Mouse (Mus musculus): Measurements from ENCODE around the gene Abcg5. TPM values are rescaled to one million over a fixed set of nuclear protein-coding genes. Genes with fewer than 3 reads are reported as not detected.

Abcg5 gene
- polyA plus RNA-seq, 1 experiment from 2014 or later: 1.5 TPM

DNA sequence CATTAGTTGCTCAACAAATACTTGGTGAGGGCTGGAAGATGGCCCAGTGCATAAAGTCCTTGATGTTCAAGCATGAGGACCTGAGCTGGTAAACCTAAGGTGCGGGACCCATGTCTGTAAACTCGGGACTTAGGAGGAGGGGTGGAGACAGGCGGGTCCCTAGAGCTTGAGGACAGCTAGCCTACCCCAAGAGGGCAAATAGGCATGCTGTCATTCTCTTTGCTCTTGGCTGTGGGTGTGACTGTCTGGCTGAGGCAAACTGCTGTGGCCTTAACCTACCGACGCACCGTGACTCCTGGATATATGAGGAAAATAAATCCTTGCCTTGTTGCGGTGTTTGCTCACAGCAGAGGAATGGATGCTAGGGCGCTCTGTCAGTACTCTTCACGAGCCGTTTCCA lies 55.1 kb downstream of the Abcg5 start:
- Histone ChIP-seq H3K4me2 (ENCODE audit: low read length) (no peak overlapping the region), H3K36me3 (ENCODE audit: control insufficient read depth, insufficient read depth, low read length) (no peaks in the 10 kb centered on the region), H3K27me3 (ENCODE audit: control insufficient read depth, insufficient read depth, low read depth, low read length) (no peaks in the 10 kb centered on the region), H3K9ac (ENCODE audit: low read depth, low read length) (no peak overlapping the region), H3K4me1 (ENCODE audit: control insufficient read depth, insufficient read depth, low read length) (peaks cover 3% of the 10 kb centered on the region; the same call in 1 of the 2 replicates), H3K4me3 (ENCODE audit: low read depth, low read length) (no peak overlapping the region), H3K9me3 (replicated peaks; ENCODE audit: control insufficient read depth, low read length, poor library complexity, severe bottlenecking) (no peaks in the 10 kb centered on the region), H3K27ac (ENCODE audit: low read length) (no peak overlapping the region)
- no peak for ATAC-seq
- WGBS: 90% methylated on average over 10 of the region's 10 CpGs

DNA sequence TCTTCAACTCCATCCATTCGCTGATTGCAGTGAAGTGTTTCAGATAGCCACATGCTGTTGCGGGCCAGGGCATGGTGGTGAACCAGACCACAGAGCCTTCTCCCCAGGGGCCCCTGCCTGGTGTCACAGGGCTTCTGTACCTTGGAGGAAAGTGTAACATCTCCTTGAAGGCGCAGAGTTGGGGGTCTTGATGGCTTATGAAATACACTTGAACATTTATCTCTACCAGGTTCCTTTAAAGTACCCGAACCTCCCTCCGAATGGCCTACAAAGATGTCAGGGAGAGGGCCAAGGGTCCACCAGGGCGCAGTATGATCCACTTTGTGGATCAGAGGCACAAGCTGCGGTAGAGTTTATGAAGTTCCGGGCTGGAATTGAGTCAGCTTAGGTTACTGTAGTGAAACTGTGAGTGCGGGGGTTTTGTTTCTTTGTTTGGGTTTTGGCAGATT lies 55.9 kb downstream of the Abcg5 start:
- ATAC-seq: peak; percentile 79

DNA sequence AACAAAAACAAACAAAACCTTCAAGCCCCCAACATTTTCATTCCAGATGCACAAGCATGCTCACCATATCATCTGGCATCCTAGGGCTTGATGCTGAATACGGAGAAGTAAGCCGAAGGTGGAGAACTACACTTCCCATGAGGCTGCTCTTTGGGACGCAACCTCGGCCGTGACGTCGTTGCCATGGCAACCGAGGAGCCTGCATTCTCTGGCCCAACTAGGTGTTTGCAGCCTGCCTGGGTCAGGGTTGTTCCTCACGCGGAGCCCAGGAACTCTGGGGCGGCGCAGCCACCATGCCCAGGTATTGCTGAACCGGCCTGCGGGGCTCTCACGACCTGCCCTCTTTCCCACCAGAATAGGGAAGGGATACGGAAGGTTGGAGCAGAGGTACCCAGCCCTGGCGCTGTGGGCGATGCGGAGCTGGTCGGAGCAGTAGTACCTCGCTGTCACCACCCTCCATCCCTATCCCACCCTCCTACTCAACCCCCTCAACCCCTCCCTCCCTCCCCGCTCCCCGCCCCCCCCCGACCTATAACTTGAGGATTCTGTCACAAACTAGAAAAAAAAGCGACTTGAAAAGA lies 56.4 kb downstream of the Abcg5 start, which contains the start of gene Dync2li1:
Gene Dync2li1 (plus strand): TSS at position 221 of the 581 bp plus-strand sequence.
- ATAC-seq: peak; percentile 99
- peaks cover 3% of the 10 kb centered on the region; the same call in 1 of the 2 replicates for H3K4me1 ChIP-seq (ENCODE audit: control insufficient read depth, insufficient read depth, low read length)
- peak within 1 kb of the TSS; percentile 77 for H3K9ac ChIP-seq (ENCODE audit: low read depth, low read length)
- under 1% methylated on average over 23 of the region's 25 CpGs for WGBS
- no peaks in the 10 kb centered on the region for H3K9me3 ChIP-seq (replicated peaks; ENCODE audit: control insufficient read depth, low read length, poor library complexity, severe bottlenecking)
- no peaks in the 10 kb centered on the region for H3K27me3 ChIP-seq (ENCODE audit: control insufficient read depth, insufficient read depth, low read depth, low read length)
- H3K4me3 ChIP-seq (ENCODE audit: low read depth, low read length): peak within 1 kb of the TSS; percentile 72
- H3K27ac ChIP-seq (ENCODE audit: low read length): peak within 1 kb of the TSS; percentile 86
- peak within 1 kb of the TSS; percentile 68 for H3K4me2 ChIP-seq (ENCODE audit: low read length)
- no peaks in the 10 kb centered on the region for H3K36me3 ChIP-seq (ENCODE audit: control insufficient read depth, insufficient read depth, low read length)

More for the DNA sequence above, 55.9 kb downstream of the Abcg5 start:
- H3K27ac ChIP-seq (ENCODE audit: low read length): peak overlapping the region; percentile 86; the same call in 1 of the 2 replicates
- peak overlapping the region; percentile 72 for H3K4me3 ChIP-seq (ENCODE audit: low read depth, low read length)
- WGBS: 28% methylated on average over 9 of the region's 9 CpGs
- H3K4me2 ChIP-seq (ENCODE audit: low read length): peak overlapping the region; percentile 68
- peaks cover 3% of the 10 kb centered on the region; the same call in 1 of the 2 replicates for H3K4me1 ChIP-seq (ENCODE audit: control insufficient read depth, insufficient read depth, low read length)
- H3K9me3 ChIP-seq (replicated peaks; ENCODE audit: control insufficient read depth, low read length, poor library complexity, severe bottlenecking): no peaks in the 10 kb centered on the region
- peak overlapping the region; percentile 77 for H3K9ac ChIP-seq (ENCODE audit: low read depth, low read length)
- no peaks in the 10 kb centered on the region for H3K27me3 ChIP-seq (ENCODE audit: control insufficient read depth, insufficient read depth, low read depth, low read length)
- no peaks in the 10 kb centered on the region for H3K36me3 ChIP-seq (ENCODE audit: control insufficient read depth, insufficient read depth, low read length)

DNA sequence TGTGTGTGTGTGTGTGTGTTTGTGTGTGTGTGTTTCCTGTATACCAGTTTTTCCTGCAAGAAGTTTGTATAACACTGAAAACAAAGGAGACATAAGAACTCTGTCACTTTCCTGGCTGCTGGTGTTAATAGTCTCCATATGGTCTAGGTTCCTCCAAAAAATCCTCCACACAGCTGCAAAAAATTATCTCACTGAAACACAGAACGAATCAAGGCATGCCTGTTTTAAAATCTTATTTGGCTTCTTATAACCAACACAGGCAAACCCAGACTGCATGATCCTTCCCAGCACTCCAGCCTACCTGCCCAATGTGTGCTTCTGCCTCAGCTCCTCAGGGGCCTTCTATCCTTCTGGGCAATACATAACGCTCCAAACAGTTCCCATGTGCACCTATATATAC lies 59.9 kb downstream of the Abcg5 start:
- no peak overlapping the region for H3K9ac ChIP-seq (ENCODE audit: low read depth, low read length)
- H3K4me2 ChIP-seq (ENCODE audit: low read length): no peak overlapping the region
- 77% methylated on average over 2 of the region's 2 CpGs for WGBS
- H3K4me3 ChIP-seq (ENCODE audit: low read depth, low read length): no peak overlapping the region
- H3K4me1 ChIP-seq (ENCODE audit: control insufficient read depth, insufficient read depth, low read length): peaks cover 3% of the 10 kb centered on the region; the same call in 1 of the 2 replicates
- H3K9me3 ChIP-seq (replicated peaks; ENCODE audit: control insufficient read depth, low read length, poor library complexity, severe bottlenecking): no peaks in the 10 kb centered on the region
- H3K27ac ChIP-seq (ENCODE audit: low read length): no peak overlapping the region
- no peak for ATAC-seq
- H3K36me3 ChIP-seq (ENCODE audit: control insufficient read depth, insufficient read depth, low read length): no peaks in the 10 kb centered on the region
- H3K27me3 ChIP-seq (ENCODE audit: control insufficient read depth, insufficient read depth, low read depth, low read length): no peaks in the 10 kb centered on the region

DNA sequence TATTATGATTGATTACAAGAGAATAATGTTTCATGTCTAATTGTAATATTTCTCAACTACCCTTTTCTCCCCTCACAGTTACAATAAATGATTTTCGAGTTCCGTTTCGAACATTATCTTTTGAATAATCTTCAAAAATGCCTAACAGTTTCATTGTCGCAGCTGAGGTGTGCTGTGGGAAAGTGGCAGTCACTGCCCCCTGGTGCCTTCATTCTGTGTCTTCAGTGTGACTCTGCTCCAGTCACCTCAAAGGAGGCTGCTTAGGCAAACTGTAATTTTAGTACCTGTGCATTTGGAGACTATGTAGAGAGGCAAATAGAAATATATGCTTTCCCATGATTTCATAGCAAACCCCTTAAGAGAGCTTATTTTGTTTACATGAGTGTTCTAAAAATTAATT lies 60.8 kb downstream of the Abcg5 start:
- Histone ChIP-seq H3K27ac (ENCODE audit: low read length) (no peak overlapping the region), H3K4me2 (ENCODE audit: low read length) (no peak overlapping the region), H3K27me3 (ENCODE audit: control insufficient read depth, insufficient read depth, low read depth, low read length) (no peaks in the 10 kb centered on the region), H3K36me3 (ENCODE audit: control insufficient read depth, insufficient read depth, low read length) (no peaks in the 10 kb centered on the region), H3K9ac (ENCODE audit: low read depth, low read length) (no peak overlapping the region), H3K4me1 (ENCODE audit: control insufficient read depth, insufficient read depth, low read length) (no peaks in the 10 kb centered on the region), H3K4me3 (ENCODE audit: low read depth, low read length) (no peak overlapping the region), H3K9me3 (replicated peaks; ENCODE audit: control insufficient read depth, low read length, poor library complexity, severe bottlenecking) (no peaks in the 10 kb centered on the region)
- no peak for ATAC-seq
- 87% methylated on average over 4 of the region's 4 CpGs for WGBS

DNA sequence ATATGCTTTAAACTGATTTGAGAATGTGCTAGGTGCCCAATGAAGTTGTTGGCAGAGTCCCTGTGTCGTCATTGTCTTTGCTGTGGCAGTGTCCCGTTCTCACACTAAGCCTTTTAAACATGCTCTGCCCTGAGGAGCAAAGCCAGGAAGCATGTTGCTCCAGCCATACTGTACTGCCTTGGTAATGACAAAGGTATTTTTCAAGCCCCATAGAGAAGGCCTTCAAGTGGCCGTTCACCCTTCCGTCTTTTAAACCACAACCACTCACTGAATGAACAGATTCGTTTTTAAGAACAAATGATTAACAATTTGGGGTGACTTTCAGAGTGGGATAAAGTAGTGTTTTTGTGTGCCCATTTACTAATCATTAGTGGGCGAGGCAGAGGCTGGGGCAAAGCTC lies 61.6 kb downstream of the Abcg5 start:
- no peaks in the 10 kb centered on the region for H3K9me3 ChIP-seq (replicated peaks; ENCODE audit: control insufficient read depth, low read length, poor library complexity, severe bottlenecking)
- 83% methylated on average over 6 of the region's 6 CpGs for WGBS

DNA sequence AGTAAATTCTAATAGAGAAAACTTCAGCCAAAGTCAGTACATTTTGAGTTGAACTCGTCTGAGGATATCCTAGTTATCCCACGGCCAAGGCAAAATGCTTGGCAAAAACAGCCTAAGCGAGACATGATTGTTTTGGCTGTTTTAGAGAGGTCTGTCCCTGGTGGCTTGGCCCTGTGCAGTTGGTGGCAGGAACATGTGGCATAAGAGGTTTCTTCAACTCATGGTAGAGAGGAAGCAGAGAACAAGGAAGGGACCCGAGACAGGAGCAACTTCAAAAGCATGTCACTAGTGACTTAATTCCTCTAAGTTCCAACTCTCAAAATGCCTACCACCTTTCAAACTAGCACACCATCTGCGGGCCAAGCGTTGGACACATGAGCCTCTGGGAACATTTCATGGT lies 62.2 kb downstream of the Abcg5 start:
- Histone ChIP-seq H3K4me3 (ENCODE audit: low read depth, low read length) (no peak overlapping the region), H3K4me1 (ENCODE audit: control insufficient read depth, insufficient read depth, low read length) (no peaks in the 10 kb centered on the region), H3K4me2 (ENCODE audit: low read length) (no peak overlapping the region), H3K27me3 (ENCODE audit: control insufficient read depth, insufficient read depth, low read depth, low read length) (no peaks in the 10 kb centered on the region), H3K36me3 (ENCODE audit: control insufficient read depth, insufficient read depth, low read length) (no peaks in the 10 kb centered on the region), H3K27ac (ENCODE audit: low read length) (no peak overlapping the region), H3K9ac (ENCODE audit: low read depth, low read length) (no peak overlapping the region), H3K9me3 (replicated peaks; ENCODE audit: control insufficient read depth, low read length, poor library complexity, severe bottlenecking) (no peaks in the 10 kb centered on the region)
- no peak for ATAC-seq
- 84% methylated on average over 6 of the region's 6 CpGs for WGBS

More for the DNA sequence above, 61.6 kb downstream of the Abcg5 start:
- H3K4me3 ChIP-seq (ENCODE audit: low read depth, low read length): no peak overlapping the region
- no peaks in the 10 kb centered on the region for H3K4me1 ChIP-seq (ENCODE audit: control insufficient read depth, insufficient read depth, low read length)
- H3K27me3 ChIP-seq (ENCODE audit: control insufficient read depth, insufficient read depth, low read depth, low read length): no peaks in the 10 kb centered on the region
- H3K27ac ChIP-seq (ENCODE audit: low read length): no peak overlapping the region
- no peak overlapping the region for H3K4me2 ChIP-seq (ENCODE audit: low read length)
- no peak overlapping the region for H3K9ac ChIP-seq (ENCODE audit: low read depth, low read length)
- ATAC-seq: no peak
- H3K36me3 ChIP-seq (ENCODE audit: control insufficient read depth, insufficient read depth, low read length): no peaks in the 10 kb centered on the region

DNA sequence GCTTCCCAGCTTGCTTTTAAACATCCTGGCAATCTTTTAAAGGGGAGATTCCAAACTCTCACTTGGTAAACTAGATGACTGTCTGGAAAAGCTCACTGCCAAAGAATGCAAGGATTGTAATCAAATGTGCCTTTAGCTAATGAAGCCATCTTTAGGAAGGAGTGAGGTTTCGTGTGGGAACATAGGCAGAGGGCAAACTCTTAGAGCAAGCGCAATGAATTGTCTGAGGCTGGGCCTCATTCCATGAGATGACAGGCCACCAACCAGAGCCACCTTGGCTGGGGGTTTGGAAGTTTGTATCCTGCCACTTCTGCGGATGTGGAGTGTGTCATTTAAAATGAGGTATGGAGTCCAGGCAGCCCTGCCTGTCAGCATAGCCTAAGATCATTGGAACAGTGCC lies 62.7 kb downstream of the Abcg5 start:
- 84% methylated on average over 3 of the region's 3 CpGs for WGBS
- H3K27me3 ChIP-seq (ENCODE audit: control insufficient read depth, insufficient read depth, low read depth, low read length): no peaks in the 10 kb centered on the region
- H3K4me3 ChIP-seq (ENCODE audit: low read depth, low read length): no peak overlapping the region
- no peak overlapping the region for H3K27ac ChIP-seq (ENCODE audit: low read length)
- no peaks in the 10 kb centered on the region for H3K4me1 ChIP-seq (ENCODE audit: control insufficient read depth, insufficient read depth, low read length)
- no peak overlapping the region for H3K4me2 ChIP-seq (ENCODE audit: low read length)
- no peak overlapping the region for H3K9ac ChIP-seq (ENCODE audit: low read depth, low read length)
- H3K36me3 ChIP-seq (ENCODE audit: control insufficient read depth, insufficient read depth, low read length): no peaks in the 10 kb centered on the region
- ATAC-seq: no peak
- H3K9me3 ChIP-seq (replicated peaks; ENCODE audit: control insufficient read depth, low read length, poor library complexity, severe bottlenecking): no peaks in the 10 kb centered on the region

DNA sequence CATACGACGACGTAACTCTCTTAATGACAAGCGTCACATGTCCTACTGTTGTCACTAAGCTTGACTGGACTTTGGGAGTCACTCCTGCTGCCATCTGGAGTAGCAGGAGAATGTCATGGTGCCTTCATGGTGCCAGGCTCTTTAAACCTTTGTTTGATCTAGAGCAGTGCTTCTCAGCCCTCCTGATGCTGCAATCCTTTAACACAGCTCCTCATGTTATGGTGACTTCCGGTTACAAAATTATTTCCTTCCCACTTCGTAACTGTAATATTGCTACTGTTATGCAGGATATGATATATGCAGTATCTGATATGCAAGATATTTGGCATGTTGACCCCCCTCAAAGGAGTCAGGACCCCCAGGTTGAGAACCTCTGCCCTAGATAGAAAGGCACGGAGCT lies 63.7 kb downstream of the Abcg5 start:
- Histone ChIP-seq H3K9me3 (replicated peaks; ENCODE audit: control insufficient read depth, low read length, poor library complexity, severe bottlenecking) (no peaks in the 10 kb centered on the region), H3K4me2 (ENCODE audit: low read length) (no peak overlapping the region), H3K9ac (ENCODE audit: low read depth, low read length) (no peak overlapping the region), H3K4me1 (ENCODE audit: control insufficient read depth, insufficient read depth, low read length) (no peaks in the 10 kb centered on the region), H3K36me3 (ENCODE audit: control insufficient read depth, insufficient read depth, low read length) (no peaks in the 10 kb centered on the region), H3K27ac (ENCODE audit: low read length) (no peak overlapping the region), H3K27me3 (ENCODE audit: control insufficient read depth, insufficient read depth, low read depth, low read length) (no peaks in the 10 kb centered on the region), H3K4me3 (ENCODE audit: low read depth, low read length) (no peak overlapping the region)
- WGBS: 83% methylated on average over 7 of the region's 7 CpGs
- ATAC-seq: no peak
